Mouse (Mus musculus): ENCODE results near the gene Arhgef1.

GRCm38 (mm10) chr7:24886308-24886633, 16.4 kb upstream of the Arhgef1 start:
- TF ChIP-seq CTCF (IDR thresholded peaks at IDR 0.05; ENCODE audit: control insufficient read depth, insufficient read depth, insufficient read length) (no peak), MAX (IDR thresholded peaks at IDR 0.05) (no peak), CEBPB (IDR thresholded peaks at IDR 0.05; ENCODE audit: low read depth) (no peak), USF1 (IDR thresholded peaks at IDR 0.05; ENCODE audit: low read depth) (no peak), MYOD1 (IDR thresholded peaks at IDR 0.05; ENCODE audit: control insufficient read depth, insufficient read length, low read depth) (no peak), FOSL1 (IDR thresholded peaks at IDR 0.05; ENCODE audit: insufficient read depth, low read length, poor library complexity, severe bottlenecking) (no peak)
